ENCODE assay signal across 13 mouse cellular contexts in the genomic region with DNA sequence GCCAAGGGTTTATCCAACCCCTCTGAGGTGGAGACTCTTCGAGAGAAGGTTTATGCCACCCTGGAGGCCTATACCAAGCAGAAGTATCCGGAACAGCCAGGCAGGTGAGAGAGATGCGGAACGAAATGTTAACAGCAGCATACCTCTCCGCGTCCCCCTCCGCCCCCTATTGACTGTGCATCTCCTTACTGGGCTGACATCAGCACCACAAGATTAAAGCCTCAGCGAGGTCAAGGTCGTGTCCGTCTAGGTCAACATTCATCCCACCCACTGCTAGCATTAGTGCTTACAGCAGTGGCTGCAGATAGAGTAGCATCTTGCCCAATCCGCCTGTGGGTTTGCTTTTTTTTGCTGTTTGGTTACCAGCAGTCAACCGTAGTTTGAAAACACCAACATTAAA.
"Had no signal": no experiment of that assay in that cellular context is flagged by ENCODE, and none has a peak within 500 bp of the region (broad histone marks: within the 10 kb centered on the region; RNA-seq: fewer than 3 reads in every experiment).

No protein-coding gene starts in this region.

- DNase-seq: gastrocnemius, postnatal 10 days; gastrocnemius, postnatal 36 days; heart, adult 11 months; heart, adult 2 months; heart, postnatal 14 days; heart, postnatal 36 days; kidney, adult 11 months; kidney, adult 2 months; kidney, postnatal 10 days; kidney, postnatal 25 days; kidney, postnatal 4 days; liver; liver, embryonic 13.5 days had no signal
